Mouse (Mus musculus) liver, adult (tissue): Measurements from ENCODE around the gene Grip2.

Experiments used
- GATA4 ChIP-seq: IDR thresholded peaks from 2 replicates; pipeline ENCODE4 v1.6.1; 2014; ENCODE audit warnings: mild to moderate bottlenecking, low read length; ENCODE audit not compliant: insufficient replicate concordance

Grip2 gene

DNA sequence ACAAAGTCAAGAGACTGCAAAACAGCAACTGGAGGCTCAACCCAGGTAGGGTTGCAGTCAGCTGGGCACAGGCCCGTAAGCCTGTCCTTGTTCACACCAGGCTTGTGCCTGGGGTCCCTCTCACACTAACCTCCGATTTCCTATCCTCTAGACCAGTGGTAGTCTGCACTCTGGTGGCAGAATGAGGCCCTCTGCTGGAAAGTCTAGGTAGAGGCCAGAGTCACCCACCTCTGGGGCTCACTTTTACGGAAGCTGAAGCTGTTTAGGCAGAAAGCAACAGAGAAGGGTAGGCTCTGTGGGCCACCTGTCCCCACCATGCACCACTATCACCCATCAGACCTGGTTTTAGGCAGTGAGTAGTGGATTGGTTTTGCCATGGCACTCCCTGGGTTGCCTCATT lies 76.1 kb downstream of the Grip2 start:
- no peak for TF ChIP-seq GATA4

DNA sequence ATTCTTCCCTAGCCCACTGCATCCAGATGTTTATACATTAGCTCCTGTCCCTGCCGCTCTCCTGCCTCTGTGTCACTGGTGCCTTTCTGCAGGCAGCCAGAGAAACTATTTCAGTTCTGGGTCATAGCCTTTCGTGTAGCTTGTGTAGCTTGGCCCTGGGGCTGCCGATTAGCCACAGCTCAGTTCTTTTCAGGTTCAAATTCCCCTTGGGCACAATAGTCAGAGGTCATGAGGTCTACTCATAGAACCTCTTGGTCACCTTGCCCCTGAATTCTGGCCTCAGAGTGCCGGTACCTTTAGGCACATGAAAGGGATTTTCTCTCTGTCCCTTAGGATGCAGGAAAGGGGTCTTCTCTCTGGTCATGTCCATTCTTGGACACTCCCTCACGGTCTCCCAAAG lies 80.3 kb downstream of the Grip2 start:
- TF ChIP-seq GATA4 = no peak

DNA sequence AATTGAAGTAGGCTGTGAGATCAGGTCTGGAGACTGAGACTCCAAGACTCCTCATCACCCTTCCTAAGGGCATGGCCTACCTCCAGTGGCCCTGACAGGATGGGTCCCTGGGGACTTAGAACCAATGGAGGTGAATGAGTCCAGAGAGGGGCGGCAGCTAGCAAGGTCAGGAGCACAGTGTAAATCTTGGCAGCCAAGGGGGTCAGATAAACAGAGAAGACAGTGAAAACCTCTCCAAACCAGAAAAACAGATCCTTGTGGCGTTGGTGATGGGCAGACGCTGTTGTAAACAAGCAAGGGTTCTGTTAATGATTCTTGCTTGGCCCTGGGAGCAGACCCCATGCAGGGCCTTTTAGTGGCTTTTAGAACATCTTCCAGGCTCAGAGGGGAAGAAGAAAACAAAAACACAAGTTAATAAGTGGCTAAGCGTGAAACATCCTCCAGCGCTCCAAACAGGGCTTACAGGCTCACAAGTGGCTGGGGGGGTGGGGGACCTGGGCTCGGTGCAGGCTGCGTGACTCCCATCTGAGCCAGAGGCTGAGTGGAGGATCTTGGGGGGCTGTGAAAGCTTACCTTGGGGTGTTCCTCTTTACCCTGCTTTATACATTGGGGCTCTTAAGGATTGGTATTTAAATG lies 81.0 kb downstream of the Grip2 start:
- no peak for TF ChIP-seq GATA4

DNA sequence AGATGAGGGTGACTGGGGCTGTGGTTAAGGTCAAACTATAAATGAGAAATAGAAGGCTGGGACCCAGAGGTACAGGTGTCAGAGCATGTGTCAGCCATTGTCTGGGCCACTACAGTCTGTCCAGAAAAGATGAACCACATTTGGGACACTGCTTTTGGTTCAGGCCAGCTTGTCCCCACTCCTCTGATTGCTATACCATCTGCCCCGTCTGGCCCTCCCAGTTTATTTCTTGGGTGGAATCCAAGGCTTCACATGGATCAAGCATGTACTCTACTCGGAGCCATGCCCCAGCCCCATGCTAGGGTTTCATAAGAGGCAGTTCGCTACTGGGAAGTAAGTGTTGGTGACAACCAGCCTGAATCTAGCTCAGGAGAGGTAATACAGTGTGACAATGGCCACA lies 81.8 kb downstream of the Grip2 start:
- no peak for TF ChIP-seq GATA4

DNA sequence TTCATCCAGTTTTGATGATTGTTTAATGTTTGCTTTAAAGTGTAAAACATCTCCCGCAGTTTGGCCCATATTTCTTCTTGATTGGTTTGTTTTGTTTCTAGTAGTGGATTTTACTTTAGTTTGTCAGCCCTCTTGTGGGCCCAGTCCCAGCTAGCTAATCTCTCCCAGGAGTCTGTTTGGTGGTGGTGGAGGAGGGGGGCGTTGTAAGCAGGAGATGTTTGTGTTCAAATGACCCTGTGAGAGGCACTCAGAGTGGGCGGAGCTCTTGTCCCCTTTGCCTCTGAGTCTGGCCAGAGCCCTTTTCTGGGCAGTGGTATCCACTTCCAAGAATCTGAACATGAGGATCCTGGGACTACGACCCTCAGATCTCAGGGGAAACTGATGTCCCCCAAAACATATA lies 83.2 kb downstream of the Grip2 start:
- TF ChIP-seq GATA4 = no peak

DNA sequence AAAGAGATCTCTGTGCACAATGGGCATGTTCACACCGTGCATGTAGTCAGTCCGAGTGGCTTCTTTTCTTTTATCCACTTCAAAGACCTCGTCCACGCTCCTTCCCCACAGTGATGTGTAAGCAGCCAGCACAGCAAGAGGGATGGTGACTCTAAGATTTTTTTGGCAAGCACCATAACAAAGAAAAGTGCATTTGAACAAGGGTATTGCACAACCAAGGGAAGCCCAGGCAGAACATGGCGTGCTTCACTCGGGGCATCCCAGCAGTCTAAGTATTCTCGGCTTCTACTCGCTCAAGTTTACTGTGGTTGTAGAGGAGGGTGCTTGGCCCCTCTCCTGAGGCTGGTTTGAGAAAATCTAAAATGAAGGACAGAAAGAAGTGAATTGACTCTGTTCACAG lies 84.1 kb downstream of the Grip2 start:
- TF ChIP-seq GATA4 = no peak

DNA sequence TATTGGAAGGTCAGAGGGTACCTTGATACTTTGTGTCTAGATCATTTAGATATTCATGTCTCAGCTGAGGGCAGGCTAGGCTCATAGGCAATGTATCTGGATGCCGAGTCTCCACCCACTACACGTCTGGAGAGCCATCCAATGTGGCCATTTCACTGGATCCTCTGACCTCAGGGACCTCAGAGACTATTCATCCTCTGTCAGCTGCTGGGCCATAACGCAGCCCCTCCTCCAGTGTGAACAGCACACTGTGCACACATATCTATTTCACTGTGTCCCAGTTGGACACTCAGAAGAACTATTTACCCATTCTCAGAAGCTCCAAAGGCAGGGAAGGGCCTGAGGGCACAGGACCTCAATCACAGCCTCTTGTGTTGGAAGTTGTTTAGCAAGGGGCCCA lies 84.6 kb downstream of the Grip2 start:
- TF ChIP-seq GATA4 = no peak

DNA sequence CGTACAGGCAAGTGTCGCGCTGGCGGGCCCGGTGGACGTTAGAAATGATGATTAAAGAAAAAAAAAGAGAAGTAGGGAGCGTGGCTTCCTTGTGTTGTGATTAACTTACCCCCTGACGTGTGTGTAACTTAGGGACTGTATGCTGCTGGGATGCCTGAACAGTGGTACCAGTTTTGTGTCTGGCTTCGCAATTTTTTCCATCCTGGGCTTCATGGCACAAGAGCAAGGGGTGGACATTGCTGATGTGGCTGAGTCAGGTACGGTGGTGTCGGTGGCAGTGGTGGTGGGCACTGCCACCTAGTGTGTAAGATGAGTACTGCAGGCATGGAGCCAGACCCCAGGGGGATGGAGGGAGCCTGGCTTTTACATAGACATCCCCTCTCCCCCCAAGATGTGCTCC lies 86.0 kb downstream of the Grip2 start:
- TF ChIP-seq GATA4 = no peak

DNA sequence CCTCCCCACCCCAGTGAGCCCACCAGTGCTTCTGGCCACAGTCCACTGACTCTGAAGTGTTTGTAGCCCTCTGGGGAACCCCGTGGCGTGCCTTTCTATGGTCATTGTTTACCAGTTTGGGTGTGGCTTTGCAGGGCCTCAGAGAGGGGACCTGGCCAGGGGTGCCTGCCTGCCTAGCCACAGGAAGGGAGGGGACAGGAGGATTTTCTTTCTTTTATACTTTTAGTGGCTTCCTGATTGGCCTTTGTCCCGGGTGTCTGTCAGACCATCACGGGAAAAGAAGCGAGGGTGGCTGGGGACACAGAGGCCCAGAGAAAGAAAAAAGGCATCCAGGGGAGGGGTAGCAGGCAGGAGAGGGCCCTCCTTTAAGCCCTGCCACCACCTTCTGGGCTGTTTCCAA lies 89.0 kb downstream of the Grip2 start:
- TF ChIP-seq GATA4 = no peak

DNA sequence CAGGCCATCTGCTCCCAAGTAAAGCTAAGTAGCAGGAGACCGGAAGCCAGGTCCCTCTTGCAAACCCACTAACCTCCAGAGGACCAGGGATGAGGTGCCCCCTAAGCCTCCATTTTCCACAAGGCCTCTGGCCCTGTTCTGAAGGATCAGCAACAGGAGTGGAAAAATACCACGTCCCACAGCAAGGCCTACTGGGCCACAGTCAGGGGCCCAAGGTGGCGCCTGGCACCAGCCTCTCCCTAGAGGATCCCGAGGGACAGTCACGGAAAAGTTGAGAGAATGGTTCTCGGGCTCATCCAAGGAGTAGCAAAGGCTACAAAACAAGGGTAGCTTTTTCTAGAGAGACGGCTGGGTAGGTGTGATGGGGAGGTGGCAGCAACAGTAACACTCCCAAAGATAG lies 89.6 kb downstream of the Grip2 start:
- no peak for TF ChIP-seq GATA4

DNA sequence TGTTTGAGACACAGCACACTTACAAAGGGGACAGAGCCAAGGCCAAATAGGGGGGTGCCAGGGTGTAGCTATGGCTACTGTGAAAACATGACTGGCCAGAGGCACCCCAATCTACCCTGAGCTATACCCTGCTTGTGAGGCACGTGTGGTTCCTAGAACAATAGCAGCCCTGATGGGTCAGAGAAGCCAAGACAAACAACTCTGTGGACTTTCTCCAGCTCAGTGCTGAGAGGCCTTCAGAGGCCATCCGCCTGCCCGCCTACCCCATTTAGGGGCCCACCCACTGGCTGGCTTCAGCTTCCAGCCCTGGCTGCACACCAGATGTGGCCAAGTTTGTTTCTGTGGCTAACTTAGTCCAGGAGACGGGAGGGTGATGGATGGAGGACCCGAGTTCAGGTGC lies 90.6 kb downstream of the Grip2 start:
- no peak for TF ChIP-seq GATA4

DNA sequence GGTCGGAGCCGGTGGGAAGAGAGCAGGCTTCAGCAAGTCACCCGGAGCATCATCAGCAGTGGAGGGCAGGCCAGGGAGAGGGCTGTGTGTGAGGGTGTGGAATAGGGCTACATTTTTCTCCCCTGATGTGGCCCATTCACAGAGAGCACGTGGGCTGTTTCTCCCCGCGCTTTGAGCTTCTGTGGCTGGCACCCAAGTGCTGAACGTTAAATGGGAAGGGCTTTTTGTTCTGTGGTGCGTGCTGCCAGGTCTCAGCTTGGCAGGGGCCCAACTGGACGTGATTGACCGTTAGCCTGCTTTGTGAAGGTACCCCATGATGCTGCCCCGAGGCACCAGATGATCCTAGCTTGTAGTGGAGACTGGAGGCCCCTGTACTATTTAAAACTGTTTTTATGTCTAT lies 94.9 kb downstream of the Grip2 start:
- no peak for TF ChIP-seq GATA4

DNA sequence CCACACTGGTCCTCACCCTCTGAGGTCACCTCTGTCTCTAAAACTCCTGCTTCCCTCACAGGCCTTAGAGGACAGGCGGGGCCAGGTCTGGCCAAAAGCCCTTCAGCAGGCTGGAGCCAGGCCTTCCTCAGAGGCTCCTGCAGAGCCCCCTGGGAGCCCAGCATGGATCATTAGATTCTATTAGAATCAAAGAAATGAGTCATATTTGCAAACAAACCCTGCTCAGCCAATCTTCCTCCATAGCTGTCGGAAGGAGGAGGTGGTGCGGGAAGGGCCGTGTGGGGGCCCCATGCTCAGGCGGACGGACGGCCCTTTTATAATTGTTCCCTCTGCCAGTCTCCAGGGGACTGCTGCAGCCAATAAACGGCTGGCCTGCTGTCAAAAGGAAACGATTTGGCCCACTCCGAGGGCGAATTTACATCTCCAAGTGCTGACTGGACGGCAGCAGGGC lies 97.3 kb downstream of the Grip2 start:
- TF ChIP-seq GATA4 = no peak

DNA sequence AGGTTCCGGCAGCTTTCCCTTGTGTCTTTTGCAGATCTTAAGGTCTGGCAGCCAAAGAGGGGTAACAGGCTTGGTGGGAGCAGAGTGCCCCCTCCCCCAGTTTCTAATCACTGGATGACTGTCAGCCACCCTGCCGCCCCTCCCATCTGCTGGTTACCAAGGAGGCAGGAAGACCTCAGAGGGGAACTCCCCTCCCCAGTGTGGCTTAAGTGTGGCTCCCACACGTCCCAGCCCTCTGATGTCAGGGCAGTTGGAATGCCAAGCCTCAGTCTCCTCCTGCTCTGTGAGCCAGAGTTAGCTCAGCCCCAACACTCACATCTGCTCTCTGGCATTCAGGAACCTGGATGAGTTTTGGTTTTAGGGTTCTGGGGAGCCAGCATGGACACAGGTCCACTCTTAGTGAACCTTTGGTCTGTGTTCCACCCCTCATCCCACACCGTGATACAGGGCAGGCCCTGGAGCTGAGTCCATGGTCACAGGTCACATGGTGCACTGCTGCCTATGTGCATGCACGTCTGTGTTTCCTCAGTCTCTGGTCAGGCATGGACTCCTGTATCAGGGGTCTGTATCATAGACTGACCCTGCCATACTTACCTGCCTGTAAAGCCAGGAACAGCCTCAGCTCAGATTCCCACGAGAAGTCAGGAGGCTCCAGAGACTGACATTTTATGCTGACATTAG lies 98.0 kb downstream of the Grip2 start:
- no peak for TF ChIP-seq GATA4

DNA sequence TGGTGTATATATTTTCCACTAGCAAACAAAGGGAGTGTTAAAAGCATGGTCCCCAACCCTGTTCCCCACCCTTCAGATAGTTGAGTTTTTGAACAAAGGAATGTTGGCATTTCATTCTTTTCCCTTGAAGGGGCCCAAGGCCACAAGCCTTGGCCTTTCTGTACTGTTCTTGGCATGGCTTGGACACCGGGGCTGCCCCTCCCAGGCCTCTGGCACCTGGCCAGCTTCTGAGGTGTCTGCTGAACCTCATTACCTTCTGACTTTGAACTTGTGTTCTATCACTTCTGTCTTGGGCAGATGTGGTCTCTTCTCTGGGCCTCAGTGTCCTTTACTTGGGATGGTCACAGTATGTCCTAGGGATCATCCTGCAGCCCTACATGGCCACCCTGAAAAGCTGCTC lies 99.7 kb downstream of the Grip2 start:
- no peak for TF ChIP-seq GATA4

DNA sequence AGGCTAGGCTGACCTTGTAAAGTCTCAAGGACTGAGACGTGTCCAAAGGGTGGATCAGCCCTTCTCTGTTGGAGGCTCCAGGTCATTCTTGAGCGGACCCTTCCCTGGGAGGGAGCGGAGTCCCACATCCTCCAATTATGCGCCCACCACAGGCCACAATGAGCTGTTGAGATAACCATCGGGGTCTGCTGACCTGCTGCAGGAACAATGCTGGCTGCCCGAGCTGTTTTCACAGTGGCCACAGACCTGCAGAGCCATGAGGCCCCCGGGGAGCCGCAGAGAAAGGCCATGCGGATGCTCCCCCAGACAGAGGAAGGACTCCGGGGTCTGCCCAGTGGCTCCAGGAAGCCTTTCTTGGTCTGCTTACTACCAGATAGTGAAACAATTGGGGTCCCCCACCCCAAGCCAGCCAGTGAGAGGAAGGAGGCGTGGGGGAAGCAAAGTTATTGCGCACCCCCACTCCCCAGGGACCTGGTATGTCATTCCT lies 105.8 kb downstream of the Grip2 start:
- no peak for TF ChIP-seq GATA4
